In the genomic region with DNA sequence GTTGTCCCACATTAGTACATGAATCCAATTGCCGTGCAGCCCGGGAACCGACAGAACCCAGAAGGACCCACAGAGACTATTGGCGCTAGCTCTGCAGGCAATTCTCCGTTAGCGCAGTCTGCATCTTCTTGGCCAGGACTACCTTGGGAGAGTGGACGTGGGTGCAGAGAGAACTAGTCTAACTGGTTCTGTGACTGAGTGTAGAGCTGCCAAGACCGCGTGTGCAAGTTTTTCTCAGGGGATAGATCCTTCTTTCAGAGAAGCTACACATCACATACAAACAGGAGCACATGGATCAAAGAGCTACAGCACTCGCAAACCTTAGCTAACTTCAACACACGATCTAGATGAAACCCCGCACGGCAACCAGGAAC, we compare ENCODE assay signal across 8 mouse cellular contexts. TPM values are rescaled to one million over a fixed set of nuclear protein-coding genes. Genes with fewer than 3 reads are reported as not detected.
DNase-seq lines count a peak whose midpoint lies in the region; ATAC-seq lines count a peak whose summit lies in the region.

No protein-coding gene starts in this region.

- no peak for ATAC-seq in neural tube, embryonic 11.5 days (ENCODE audit: insufficient read depth, low FRiP score, low TSS enrichment)
- peak; percentile 14; the same call in 1 of the 2 replicates for ATAC-seq in hindbrain, embryonic 11.5 days (ENCODE audit: low FRiP score)
- ATAC-seq in liver, embryonic 15.5 days (ENCODE audit: insufficient read depth) = peak; percentile 23
- ATAC-seq in neural tube, embryonic 13.5 days (ENCODE audit: low read depth) = peak; percentile 55

- H3K27me3 ChIP-seq in neural tube, embryonic 11.5 days (ENCODE audit: control insufficient read depth, insufficient read depth, low read length) = no peaks in the 10 kb centered on the region
- no peaks in the 10 kb centered on the region for H3K27me3 ChIP-seq in hindbrain, embryonic 11.5 days (ENCODE audit: control insufficient read depth, insufficient read depth, low read length)
- no peaks in the 10 kb centered on the region for H3K27me3 ChIP-seq in liver, embryonic 15.5 days
- H3K27me3 ChIP-seq in neural tube, embryonic 13.5 days = no peaks in the 10 kb centered on the region

- no peaks in the 10 kb centered on the region for H3K9me3 ChIP-seq in neural tube, embryonic 11.5 days (ENCODE audit: control insufficient read depth, low read length)
- H3K9me3 ChIP-seq in hindbrain, embryonic 11.5 days (ENCODE audit: control insufficient read depth, low read length) = no peaks in the 10 kb centered on the region
- H3K9me3 ChIP-seq in liver, embryonic 15.5 days (replicated peaks) = no peaks in the 10 kb centered on the region
- H3K9me3 ChIP-seq in neural tube, embryonic 13.5 days = no peaks in the 10 kb centered on the region

- peak; percentile 45 for DNase-seq in adrenal gland, postnatal 10 days
- no peak for DNase-seq in adrenal gland, adult 18-20 months (ENCODE audit: low spot score in 2 of 2)
- DNase-seq in neural tube, embryonic 11.5 days (ENCODE audit: low spot score) = no peak
- DNase-seq in neural tube, embryonic 10.5 days (ENCODE audit: extremely low spot score, low spot score) = no peak
- no peak for DNase-seq in hindbrain, embryonic 11.5 days (ENCODE audit: low spot score)
- DNase-seq in spleen, postnatal 36 days (ENCODE audit: low spot score in 2 of 2) = no peak

- peak overlapping the region; percentile 90 for H3K4me2 ChIP-seq in neural tube, embryonic 11.5 days (ENCODE audit: low read depth)
- H3K4me2 ChIP-seq in hindbrain, embryonic 11.5 days (replicated peaks; ENCODE audit: low read depth, low read length) = peak overlapping the region; percentile 82
- H3K4me2 ChIP-seq in liver, embryonic 15.5 days = peak overlapping the region; percentile 84
- H3K4me2 ChIP-seq in neural tube, embryonic 13.5 days = peak overlapping the region; percentile 84

- H3K4me3 ChIP-seq in neural tube, embryonic 11.5 days (ENCODE audit: low read depth, low read length) = peak overlapping the region; percentile 73
- peak overlapping the region; percentile 65 for H3K4me3 ChIP-seq in hindbrain, embryonic 11.5 days (ENCODE audit: low read depth, low read length)
- H3K4me3 ChIP-seq in liver, embryonic 15.5 days (replicated peaks) = peak overlapping the region; percentile 77
- peak overlapping the region; percentile 64 for H3K4me3 ChIP-seq in neural tube, embryonic 13.5 days

- WGBS in neural tube, embryonic 11.5 days = 3% methylated on average over 13 of the region's 13 CpGs
- 3% methylated on average over 13 of the region's 13 CpGs for WGBS in hindbrain, embryonic 11.5 days
- WGBS in liver, embryonic 15.5 days (ENCODE audit: insufficient replicate concordance) = under 1% methylated on average over 13 of the region's 13 CpGs
- 2% methylated on average over 13 of the region's 13 CpGs for WGBS in neural tube, embryonic 13.5 days

- no peak overlapping the region for H3K27ac ChIP-seq in neural tube, embryonic 11.5 days (ENCODE audit: low read depth, low read length)
- 0 out of 2 replicates have a peak overlapping the region, but pooled peaks have one; percentile 37 for H3K27ac ChIP-seq in hindbrain, embryonic 11.5 days (ENCODE audit: low read depth, low read length)
- peak overlapping the region; percentile 73 for H3K27ac ChIP-seq in liver, embryonic 15.5 days (replicated peaks)
- peak overlapping the region; percentile 85 for H3K27ac ChIP-seq in neural tube, embryonic 13.5 days (replicated peaks)

- H3K4me1 ChIP-seq in neural tube, embryonic 11.5 days (ENCODE audit: control insufficient read depth, insufficient read depth, low read length) = peaks cover 8% of the 10 kb centered on the region
- H3K4me1 ChIP-seq in hindbrain, embryonic 11.5 days (replicated peaks; ENCODE audit: control insufficient read depth, insufficient read depth, low read length) = 0 out of 2 replicates have a peak, but pooled peaks cover 7% of the 10 kb centered on the region
- peaks cover 39% of the 10 kb centered on the region for H3K4me1 ChIP-seq in liver, embryonic 15.5 days (replicated peaks)
- H3K4me1 ChIP-seq in neural tube, embryonic 13.5 days (replicated peaks) = peaks cover 22% of the 10 kb centered on the region

- H3K36me3 ChIP-seq in neural tube, embryonic 11.5 days (ENCODE audit: control insufficient read depth, insufficient read depth, low read length) = no peaks in the 10 kb centered on the region
- H3K36me3 ChIP-seq in hindbrain, embryonic 11.5 days (ENCODE audit: control insufficient read depth, insufficient read depth, low read length) = no peaks in the 10 kb centered on the region
- H3K36me3 ChIP-seq in liver, embryonic 15.5 days (replicated peaks) = no peaks in the 10 kb centered on the region
- H3K36me3 ChIP-seq in neural tube, embryonic 13.5 days = no peaks in the 10 kb centered on the region

- H3K9ac ChIP-seq in neural tube, embryonic 11.5 days (ENCODE audit: low read length) = peak overlapping the region; percentile 65
- H3K9ac ChIP-seq in hindbrain, embryonic 11.5 days (ENCODE audit: low read depth, low read length) = peak overlapping the region; percentile 35
- H3K9ac ChIP-seq in liver, embryonic 15.5 days = peak overlapping the region; percentile 66
- H3K9ac ChIP-seq in neural tube, embryonic 13.5 days = peak overlapping the region; percentile 76

RNA-seq across cellular contexts. Expression of a gene that starts 0.4 kb away (rescaled TPM):
- 10 to 100 TPM; 27.4 to 27.9 TPM for total RNA-seq in adrenal gland, postnatal 10 days (2021)
- total RNA-seq in adrenal gland, adult 18-20 months (2021) = 10 to 100 TPM; 18.2 to 26.3 TPM
- 10.5 and 12.0 TPM in 2 replicates for polyA plus RNA-seq in neural tube, embryonic 11.5 days (2014; fragmentation: Nextera tagmentation; extraction: Ambion mirVana)
- polyA plus RNA-seq in hindbrain, embryonic 11.5 days (2014; fragmentation: Nextera tagmentation; extraction: Ambion mirVana) = 9.4 and 10.0 TPM in 2 replicates
- polyA plus RNA-seq in liver, embryonic 15.5 days (2015; fragmentation: Nextera tagmentation; extraction: Ambion mirVana) = 11.7 and 13.9 TPM in 2 replicates
- polyA plus RNA-seq in neural tube, embryonic 13.5 days (2015; fragmentation: Nextera tagmentation; extraction: Ambion mirVana) = 13.1 and 13.3 TPM in 2 replicates

RNA-seq across cellular contexts. Expression of a gene that starts 27.0 kb away (rescaled TPM):
- total RNA-seq in adrenal gland, postnatal 10 days (2021) = 10 to 100 TPM; 18.1 TPM
- total RNA-seq in adrenal gland, adult 18-20 months (2021) = 10 to 100 TPM; 21.1 to 25.4 TPM
- 70.8 and 75.2 TPM in 2 replicates for polyA plus RNA-seq in neural tube, embryonic 11.5 days (2014; fragmentation: Nextera tagmentation; extraction: Ambion mirVana)
- polyA plus RNA-seq in hindbrain, embryonic 11.5 days (2014; fragmentation: Nextera tagmentation; extraction: Ambion mirVana) = 62.1 and 65.9 TPM in 2 replicates
- 24.9 and 27.3 TPM in 2 replicates for polyA plus RNA-seq in liver, embryonic 15.5 days (2015; fragmentation: Nextera tagmentation; extraction: Ambion mirVana)
- polyA plus RNA-seq in neural tube, embryonic 13.5 days (2015; fragmentation: Nextera tagmentation; extraction: Ambion mirVana) = 59.0 and 61.0 TPM in 2 replicates

RNA-seq across cellular contexts. Expression of a gene that starts 32.3 kb away (rescaled TPM):
- total RNA-seq in adrenal gland, postnatal 10 days (2021) = 10 to 100 TPM; 43.5 to 53.2 TPM
- 10 to 100 TPM; 61.9 to 64.7 TPM for total RNA-seq in adrenal gland, adult 18-20 months (2021)
- 46.6 and 49.7 TPM in 2 replicates for polyA plus RNA-seq in neural tube, embryonic 11.5 days (2014; fragmentation: Nextera tagmentation; extraction: Ambion mirVana)
- 47.6 and 55.9 TPM in 2 replicates for polyA plus RNA-seq in hindbrain, embryonic 11.5 days (2014; fragmentation: Nextera tagmentation; extraction: Ambion mirVana)
- 10.5 and 11.6 TPM in 2 replicates for polyA plus RNA-seq in liver, embryonic 15.5 days (2015; fragmentation: Nextera tagmentation; extraction: Ambion mirVana)
- 50.7 and 54.8 TPM in 2 replicates for polyA plus RNA-seq in neural tube, embryonic 13.5 days (2015; fragmentation: Nextera tagmentation; extraction: Ambion mirVana)

RNA-seq across cellular contexts. Expression of a gene that starts 33.9 kb away (rescaled TPM):
- 10 to 100 TPM; 55.6 to 58.2 TPM for total RNA-seq in adrenal gland, postnatal 10 days (2021)
- 10 to 100 TPM; 34.0 to 40.6 TPM for total RNA-seq in adrenal gland, adult 18-20 months (2021)
- polyA plus RNA-seq in neural tube, embryonic 11.5 days (2014; fragmentation: Nextera tagmentation; extraction: Ambion mirVana) = 14.6 and 15.2 TPM in 2 replicates
- 15.3 and 15.6 TPM in 2 replicates for polyA plus RNA-seq in hindbrain, embryonic 11.5 days (2014; fragmentation: Nextera tagmentation; extraction: Ambion mirVana)
- polyA plus RNA-seq in liver, embryonic 15.5 days (2015; fragmentation: Nextera tagmentation; extraction: Ambion mirVana) = 17.9 and 22.1 TPM in 2 replicates
- 15.6 and 17.3 TPM in 2 replicates for polyA plus RNA-seq in neural tube, embryonic 13.5 days (2015; fragmentation: Nextera tagmentation; extraction: Ambion mirVana)

RNA-seq across cellular contexts. Expression of a gene that starts 35.1 kb away (rescaled TPM):
- total RNA-seq in adrenal gland, postnatal 10 days (2021) = 1 to 10 TPM; 1.9 to 2.0 TPM
- total RNA-seq in adrenal gland, adult 18-20 months (2021) = 1 to 10 TPM; 1.4 to 2.3 TPM
- polyA plus RNA-seq in neural tube, embryonic 11.5 days (2014; fragmentation: Nextera tagmentation; extraction: Ambion mirVana) = 0.17 TPM in 1 of 2 replicates, not detected in the other
- polyA plus RNA-seq in hindbrain, embryonic 11.5 days (2014; fragmentation: Nextera tagmentation; extraction: Ambion mirVana) = 0.06 and 0.07 TPM in 2 replicates
- polyA plus RNA-seq in liver, embryonic 15.5 days (2015; fragmentation: Nextera tagmentation; extraction: Ambion mirVana) = 0.10 and 0.16 TPM in 2 replicates
- 0.23 and 0.24 TPM in 2 replicates for polyA plus RNA-seq in neural tube, embryonic 13.5 days (2015; fragmentation: Nextera tagmentation; extraction: Ambion mirVana)
